Mouse (Mus musculus) intestine, embryonic 16.5 days (tissue): ENCODE data around the gene Ttbk1. TPM values are rescaled to one million over a fixed set of nuclear protein-coding genes. Genes with fewer than 3 reads are reported as not detected.

Experiments
- ATAC-seq: fragments of 200-750 bp; cut with Nextera tagmentation; 2 replicates; pipeline ENCODE4 v1.8.0; 2017; ENCODE audit warnings: moderate TSS enrichment, moderate library complexity
- H3K27ac ChIP-seq: fragments of 300-500 bp; sonication (generic); 2 replicates; pipeline ENCODE4 v1.5.1; 2014; ENCODE audit warnings: mild to moderate bottlenecking, low read length
- H3K27me3 ChIP-seq: fragments of 300-500 bp; sonication (generic); replicated peaks from 2 replicates; pipeline ENCODE4 v1.6.1; 2014; ENCODE audit warnings: low read length, control low read depth, mixed read lengths; ENCODE audit not compliant: control insufficient read depth, insufficient read depth
- H3K36me3 ChIP-seq: fragments of 300-500 bp; sonication (generic); 2 replicates; pipeline ENCODE4 v1.6.1; 2014; ENCODE audit warnings: low read length, control low read depth; ENCODE audit not compliant: control insufficient read depth, insufficient read depth
- H3K4me1 ChIP-seq: fragments of 300-500 bp; sonication (generic); 2 replicates; pipeline ENCODE4 v1.6.1; 2014; ENCODE audit warnings: low read length, control low read depth, mixed read lengths; ENCODE audit not compliant: control insufficient read depth, insufficient read depth
- H3K4me2 ChIP-seq: fragments of 300-500 bp; sonication (generic); 2 replicates; pipeline ENCODE4 v1.6.1; 2014; ENCODE audit warnings: low read depth, low read length, control low read depth
- H3K4me3 ChIP-seq: fragments of 300-500 bp; sonication (generic); 2 replicates; pipeline ENCODE4 v1.5.1; 2014; ENCODE audit warnings: mild to moderate bottlenecking, low read length
- H3K9ac ChIP-seq: fragments of 300-500 bp; sonication (generic); 2 replicates; pipeline ENCODE4 v1.6.1; 2014; ENCODE audit warnings: low read depth, low read length
- H3K9me3 ChIP-seq: fragments of 300-500 bp; sonication (generic); 2 replicates; pipeline ENCODE4 v1.6.1; 2016; ENCODE audit warnings: low read length, control low read depth; ENCODE audit not compliant: control insufficient read depth
- WGBS: fragments of 180-500 bp; shearing (Covaris S2); extraction: QIAGEN DNeasy Blood & Tissue Kit; methylation state at CpG from one replicate; pipeline ENCODE4 v1.1.7; 2014; 5-methylcytosine and 5-hydroxymethylcytosine counted together
- polyA plus RNA-seq: library from polyadenylated mRNA; unstranded; fragments of >200 nt; fragmentation: Nextera tagmentation; extraction: Ambion mirVana; gene quantifications from 2 replicates; pipeline ENCODE4 v1.2.1, GENCODE M21; 2015

Gene Ttbk1
- polyA plus RNA-seq, 1 experiment from 2014 or later = 0.16 TPM

GRCm38 (mm10) chr17:46393012-46393411, 94.5 kb downstream of the Ttbk1 start:
- Histone ChIP-seq H3K4me2 (no peak overlapping the region), H3K36me3 (peaks cover 4% of the 10 kb centered on the region; the same call in 1 of the 2 replicates)
- 46% methylated on average over 2 of the region's 2 CpGs for WGBS

More at GRCm38 (mm10) chr17:46393012-46393411, 94.5 kb downstream of the Ttbk1 start:
- Histone ChIP-seq H3K9me3 (no peaks in the 10 kb centered on the region), H3K27ac (no peak overlapping the region), H3K27me3 (no peaks in the 10 kb centered on the region), H3K4me3 (no peak overlapping the region), H3K4me1 (no peaks in the 10 kb centered on the region), H3K9ac (no peak overlapping the region)
- ATAC-seq = no peak

Other genes with a start within 250 kb of the Ttbk1 start
- 64.5 and 69.5 TPM in 2 replicates for gene Polr1c, start 239.6 kb downstream of the Ttbk1 start, polyA plus RNA-seq
- gene Yipf3, start 239.6 kb downstream of the Ttbk1 start, polyA plus RNA-seq = 122 and 123 TPM in 2 replicates
- gene Lrrc73, start 234.1 kb downstream of the Ttbk1 start, polyA plus RNA-seq = 0.43 and 0.75 TPM in 2 replicates
- 27.0 and 29.6 TPM in 2 replicates for gene Tjap1, start 204.6 kb downstream of the Ttbk1 start, polyA plus RNA-seq
- gene Dlk2, start 190.3 kb downstream of the Ttbk1 start, polyA plus RNA-seq = 0.54 and 0.69 TPM in 2 replicates
- 7.9 and 9.0 TPM in 2 replicates for gene Abcc10, start 159.3 kb downstream of the Ttbk1 start, polyA plus RNA-seq
- gene Zfp318, start 103.9 kb downstream of the Ttbk1 start, polyA plus RNA-seq = 2.3 and 2.8 TPM in 2 replicates
- 0.16 and 0.35 TPM in 2 replicates for gene Crip3, start 58.7 kb downstream of the Ttbk1 start, polyA plus RNA-seq
- gene Slc22a7, start 49.2 kb downstream of the Ttbk1 start, polyA plus RNA-seq = not detected in 2 replicates
- gene Dnph1, start 9.0 kb upstream of the Ttbk1 start, polyA plus RNA-seq = 40.4 and 45.1 TPM in 2 replicates
- 2.8 and 3.0 TPM in 2 replicates for gene Cul9, start 58.7 kb upstream of the Ttbk1 start, polyA plus RNA-seq
- gene Srf, start 68.5 kb upstream of the Ttbk1 start, polyA plus RNA-seq = 4.9 and 5.9 TPM in 2 replicates
- 53.2 and 54.4 TPM in 2 replicates for gene Ptk7, start 141.8 kb upstream of the Ttbk1 start, polyA plus RNA-seq
- 93.7 and 104 TPM in 2 replicates for gene Klc4, start 158.3 kb upstream of the Ttbk1 start, polyA plus RNA-seq
- gene Mrpl2, start 158.6 kb upstream of the Ttbk1 start, polyA plus RNA-seq = 164 and 170 TPM in 2 replicates
- 42.4 and 43.1 TPM in 2 replicates for gene Cul7, start 162.7 kb upstream of the Ttbk1 start, polyA plus RNA-seq
- 64.8 and 67.4 TPM in 2 replicates for gene Rrp36, start 186.7 kb upstream of the Ttbk1 start, polyA plus RNA-seq
- 164 and 169 TPM in 2 replicates for gene Mea1, start 191.1 kb upstream of the Ttbk1 start, polyA plus RNA-seq
- 107 and 111 TPM in 2 replicates for gene Klhdc3, start 193.2 kb upstream of the Ttbk1 start, polyA plus RNA-seq
- 69.7 and 73.4 TPM in 2 replicates for gene Ppp2r5d, start 217.4 kb upstream of the Ttbk1 start, polyA plus RNA-seq
- gene Pex6, start 223.8 kb upstream of the Ttbk1 start, polyA plus RNA-seq = 17.1 and 20.8 TPM in 2 replicates
- 8.2 and 10.0 TPM in 2 replicates for gene Gnmt, start 241.5 kb upstream of the Ttbk1 start, polyA plus RNA-seq